Mouse (Mus musculus): ENCODE results near the gene Txndc15. TPM values are rescaled to one million over a fixed set of nuclear protein-coding genes. Genes with fewer than 3 reads are reported as not detected.

Txndc15 gene
- polyA plus RNA-seq, 1 experiment from 2014 or later = 144 TPM

Other genes with a start within 250 kb of the Txndc15 start
- 574 and 615 TPM in 2 replicates for gene Dbn1, start 226.5 kb upstream of the Txndc15 start, polyA plus RNA-seq (2015; fragmentation: Nextera tagmentation; extraction: Ambion mirVana)
- gene Pdlim7, start 201.0 kb upstream of the Txndc15 start, polyA plus RNA-seq (2015; fragmentation: Nextera tagmentation; extraction: Ambion mirVana) = 155 and 167 TPM in 2 replicates
- gene Dok3, start 185.4 kb upstream of the Txndc15 start, polyA plus RNA-seq (2015; fragmentation: Nextera tagmentation; extraction: Ambion mirVana) = 4.2 and 4.6 TPM in 2 replicates
- gene Ddx41, start 178.0 kb upstream of the Txndc15 start, polyA plus RNA-seq (2015; fragmentation: Nextera tagmentation; extraction: Ambion mirVana) = 51.6 and 54.4 TPM in 2 replicates
- 49.9 and 55.4 TPM in 2 replicates for gene Fam193b, start 143.5 kb upstream of the Txndc15 start, polyA plus RNA-seq (2015; fragmentation: Nextera tagmentation; extraction: Ambion mirVana)
- gene Tmed9, start 140.9 kb upstream of the Txndc15 start, polyA plus RNA-seq (2015; fragmentation: Nextera tagmentation; extraction: Ambion mirVana) = 99.2 and 106 TPM in 2 replicates
- gene B4galt7, start 114.8 kb upstream of the Txndc15 start, polyA plus RNA-seq (2015; fragmentation: Nextera tagmentation; extraction: Ambion mirVana) = 44.3 and 48.1 TPM in 2 replicates
- 111 TPM in 2 replicates for gene Caml, start 91.6 kb upstream of the Txndc15 start, polyA plus RNA-seq (2015; fragmentation: Nextera tagmentation; extraction: Ambion mirVana)
- 27.5 and 27.8 TPM in 2 replicates for gene Ddx46, start 79.6 kb upstream of the Txndc15 start, polyA plus RNA-seq (2015; fragmentation: Nextera tagmentation; extraction: Ambion mirVana)
- 69.7 and 73.4 TPM in 2 replicates for gene B230219D22Rik, start 21.5 kb upstream of the Txndc15 start, polyA plus RNA-seq (2015; fragmentation: Nextera tagmentation; extraction: Ambion mirVana)
- gene Pcbd2, start 12.7 kb downstream of the Txndc15 start, polyA plus RNA-seq (2015; fragmentation: Nextera tagmentation; extraction: Ambion mirVana) = 23.3 and 26.2 TPM in 2 replicates
- not detected in 2 replicates for gene Catsper3, start 69.9 kb downstream of the Txndc15 start, polyA plus RNA-seq (2015; fragmentation: Nextera tagmentation; extraction: Ambion mirVana)
- 0.58 TPM in 1 of 2 replicates, not detected in the other for gene Pitx1, start 121.5 kb downstream of the Txndc15 start, polyA plus RNA-seq (2015; fragmentation: Nextera tagmentation; extraction: Ambion mirVana)

Data from neural tube, embryonic 13.5 days (tissue).